Mouse (Mus musculus) heart, adult 2 months (tissue): ENCODE data around the gene Naa16. TPM values are rescaled to one million over a fixed set of nuclear protein-coding genes. Genes with fewer than 3 reads are reported as not detected.

Experiments
- DNase-seq, 2 experiments: peaks; one replicate each; pipeline ENCODE4 v3.0.0; 2021
- H3K27ac ChIP-seq: fragments of 200-600 bp; 2 replicates; pipeline ENCODE4 v1.8.1; 2022
- H3K27me3 ChIP-seq: fragments of 200-500 bp; 2 replicates; pipeline ENCODE4 v1.6.1; 2012; ENCODE audit warnings: mild to moderate bottlenecking, low read length, inconsistent platforms, mixed read lengths; ENCODE audit not compliant: control insufficient read depth, insufficient read depth
- H3K36me3 ChIP-seq: fragments of 200-500 bp; 2 replicates; pipeline ENCODE4 v1.6.1; 2012; ENCODE audit warnings: low read length, inconsistent platforms; ENCODE audit not compliant: control insufficient read depth, insufficient read depth
- H3K4me1 ChIP-seq: fragments of 200-500 bp; 2 replicates; pipeline ENCODE4 v1.6.1; 2011; ENCODE audit warnings: low read length; ENCODE audit not compliant: control insufficient read depth, insufficient read depth
- H3K4me3 ChIP-seq: fragments of 200-600 bp; 2 replicates; pipeline ENCODE4 v1.8.1; 2022
- H3K79me2 ChIP-seq: fragments of 200-500 bp; replicated peaks from 2 replicates; pipeline ENCODE4 v1.6.1; 2012; ENCODE audit warnings: mild to moderate bottlenecking, inconsistent platforms, low read length, moderate library complexity, mixed read lengths; ENCODE audit not compliant: control insufficient read depth, insufficient read depth
- H3K9ac ChIP-seq: fragments of 200-500 bp; 2 replicates; pipeline ENCODE4 v1.6.1; 2012; ENCODE audit warnings: low read depth, mild to moderate bottlenecking, control low read depth, inconsistent platforms, low read length, mixed read lengths
- CTCF ChIP-seq: fragments of 200-600 bp; IDR thresholded peaks from 2 replicates; pipeline ENCODE4 v1.8.1; 2022; ENCODE audit warnings: antibody characterized with exemption, mild to moderate bottlenecking, moderate library complexity
- EP300 ChIP-seq: fragments of 200-500 bp; IDR thresholded peaks from 2 replicates; pipeline ENCODE4 v1.6.1; 2011; ENCODE audit warnings: low read depth, low read length, control low read depth; ENCODE audit not compliant: insufficient read depth
- POLR2A ChIP-seq: fragments of 200-500 bp; IDR thresholded peaks from 2 replicates; pipeline ENCODE4 v1.6.1; 2011; ENCODE audit warnings: mild to moderate bottlenecking, low read depth, low read length, control low read depth; ENCODE audit not compliant: insufficient read depth
- WGBS: fragments of 180-500 bp; shearing (Covaris S2); methylation state at CpG from one replicate; pipeline ENCODE4 v1.1.7; 2018; 5-methylcytosine and 5-hydroxymethylcytosine counted together
- intact Hi-C: fragments of 180-260 bp; cut with DNase I; formaldehyde crosslinking; loops from one replicate; pipeline ENCODE4 v1.15.1; 2025
- polyA plus RNA-seq: library from polyadenylated mRNA; depleted of rRNA; stranded (reverse); fragments of >200 nt; gene quantifications from 2 replicates; pipeline ENCODE4 v1.2.3, GENCODE M21; 2012
- total RNA-seq, 2 experiments: library from RNA; stranded (reverse); gene quantifications; 2 replicates each; pipeline ENCODE4 v1.2.3; 2021

Naa16 gene
- total and polyA plus RNA-seq, 3 experiments: 1.8 to 9.7 (median 7.9) TPM

DNA sequence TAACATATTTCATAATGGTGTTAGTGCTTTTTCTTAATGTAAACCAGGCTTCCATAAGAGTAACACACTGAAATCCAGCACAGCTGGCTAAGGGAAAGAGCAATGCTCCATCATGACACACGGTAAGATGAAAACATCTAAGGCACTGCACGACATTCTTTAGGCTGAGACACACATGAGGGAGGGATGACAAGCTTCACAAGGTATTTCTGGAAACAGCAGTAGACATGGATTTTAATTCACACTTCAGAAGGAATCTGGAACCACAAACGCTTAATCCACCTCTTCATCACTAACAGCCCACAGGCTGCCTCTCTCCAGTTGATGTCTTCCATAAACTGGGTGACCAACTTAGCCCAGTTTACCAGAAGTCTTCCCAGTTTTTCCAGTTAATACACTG lies 44.2 kb downstream of the Naa16 start:
- Histone ChIP-seq H3K4me1 (peaks cover 2% of the 10 kb centered on the region; the same call in 1 of the 2 replicates), H3K36me3 (peaks cover 5% of the 10 kb centered on the region), H3K79me2 (no peaks in the 10 kb centered on the region), H3K27ac (no peak overlapping the region), H3K27me3 (no peaks in the 10 kb centered on the region), H3K4me3 (no peak overlapping the region), H3K9ac (no peak overlapping the region)
- no peak for DNase-seq
- 70% methylated on average over 3 of the region's 3 CpGs for WGBS
- TF ChIP-seq CTCF: no peak
- TF ChIP-seq POLR2A: no peak
- TF ChIP-seq EP300: no peak
- intact Hi-C loops: no loop called here

- 88% methylated on average over 3 of the region's 3 CpGs for WGBS
- H3K36me3 ChIP-seq: peaks cover 9% of the 10 kb centered on the region
These were observed 55.0 kb downstream of the Naa16 start for GRCm38 (mm10) chr14:79335613-79336012.

DNA sequence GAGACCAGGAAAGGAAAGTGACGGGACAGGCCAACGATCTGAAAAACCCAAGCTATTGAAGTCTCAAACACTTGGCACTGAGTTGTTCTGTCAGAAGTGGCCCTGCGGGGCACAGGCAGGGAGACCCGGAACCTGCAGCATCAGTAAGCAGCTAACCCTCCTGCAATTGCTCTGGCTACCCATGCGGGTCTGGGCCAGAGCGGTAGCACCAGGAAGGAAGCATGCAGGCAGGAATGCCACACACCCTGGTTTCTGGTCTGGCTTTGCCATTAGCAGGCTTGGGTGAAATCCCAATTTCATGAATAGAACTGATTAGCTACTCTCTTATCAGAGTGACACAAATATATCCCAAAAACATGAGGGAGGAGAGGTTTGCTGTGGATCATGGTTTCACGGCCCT lies 58.6 kb downstream of the Naa16 start:
- Histone ChIP-seq H3K4me3 (no peak overlapping the region), H3K36me3 (peaks cover 9% of the 10 kb centered on the region), H3K9ac (no peak overlapping the region), H3K4me1 (peaks cover 12% of the 10 kb centered on the region), H3K79me2 (no peaks in the 10 kb centered on the region), H3K27ac (peak overlapping the region; percentile 74), H3K27me3 (no peaks in the 10 kb centered on the region)
- peak; percentile 42 to 49 for DNase-seq
- intact Hi-C loops: no loop called here
- 16% methylated on average over 7 of the region's 7 CpGs for WGBS
- TF ChIP-seq POLR2A (no peak), EP300 (peak; percentile 62; the same call in 1 of the 2 replicates)

More at GRCm38 (mm10) chr14:79335613-79336012, 55.0 kb downstream of the Naa16 start:
- Histone ChIP-seq H3K27me3 (no peaks in the 10 kb centered on the region), H3K4me3 (no peak overlapping the region), H3K79me2 (no peaks in the 10 kb centered on the region), H3K9ac (no peak overlapping the region), H3K4me1 (peaks cover 12% of the 10 kb centered on the region), H3K27ac (no peak overlapping the region)
- TF ChIP-seq CTCF (no peak), EP300 (no peak), POLR2A (no peak)
- intact Hi-C loops: no loop called here
- no peak for DNase-seq

GRCm38 (mm10) chr14:79330944-79331561 lies 59.5 kb downstream of the Naa16 start:
- H3K27ac ChIP-seq: peak overlapping the region; percentile 74
- H3K27me3 ChIP-seq: no peaks in the 10 kb centered on the region
- H3K79me2 ChIP-seq: no peaks in the 10 kb centered on the region
- no peak for DNase-seq
- peak overlapping the region; percentile 21; the same call in 1 of the 2 replicates for H3K9ac ChIP-seq
- 13% methylated on average over 16 of the region's 16 CpGs for WGBS
- H3K36me3 ChIP-seq: peaks cover 9% of the 10 kb centered on the region
- TF ChIP-seq CTCF (no peak), POLR2A (no peak), EP300 (no peak)
- peak overlapping the region; percentile 12; the same call in 1 of the 2 replicates for H3K4me3 ChIP-seq
- intact Hi-C loops: no loop called here
- H3K4me1 ChIP-seq: peaks cover 12% of the 10 kb centered on the region

- WGBS: 22% methylated on average over 5 of the region's 5 CpGs
- no peak for DNase-seq
These were observed 63.5 kb downstream of the Naa16 start for GRCm38 (mm10) chr14:79327033-79327432.

DNA sequence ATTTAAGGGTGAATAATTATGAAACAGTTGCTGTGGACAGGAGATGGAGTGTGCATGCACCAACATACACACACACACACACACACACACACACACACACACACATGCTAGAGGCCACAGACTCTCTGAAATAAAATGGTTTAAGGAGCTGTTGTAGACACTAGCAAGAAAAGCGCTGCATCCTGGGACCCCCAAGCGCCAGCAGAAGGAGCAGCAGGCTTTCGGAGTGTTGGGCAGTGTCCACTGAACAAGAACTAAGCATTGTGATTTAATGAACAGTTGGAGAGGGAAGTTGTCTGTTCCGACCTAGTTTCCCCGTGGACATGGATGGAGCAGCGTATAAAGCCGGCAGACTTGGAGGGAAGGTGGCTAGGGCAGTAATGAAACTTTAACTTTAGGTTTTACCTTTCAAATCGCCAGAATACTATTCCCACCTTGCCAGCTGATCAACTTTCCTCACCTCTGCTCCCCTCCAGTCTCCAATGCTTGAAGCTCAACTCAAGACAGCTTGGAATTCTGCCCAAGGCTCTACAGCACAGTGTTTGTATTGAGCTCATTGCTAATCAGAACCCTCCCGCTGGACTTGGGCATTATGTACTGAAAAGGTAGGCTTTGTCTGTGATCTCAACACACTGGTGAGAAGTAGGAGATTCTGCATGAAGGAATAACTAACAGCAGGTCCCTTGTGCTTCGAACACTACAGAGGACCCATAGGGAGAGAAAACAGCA lies 66.3 kb downstream of the Naa16 start:
- WGBS: 79% methylated on average over 10 of the region's 10 CpGs
- TF ChIP-seq POLR2A (no peak), CTCF (no peak), EP300 (no peak)
- no peak overlapping the region for H3K9ac ChIP-seq
- DNase-seq: no peak
- intact Hi-C loops: loop anchor here (10.0 kb wide), 1 partner anchor 479 kb away; the partner anchor contains the start of gene Vwa8
- H3K27ac ChIP-seq: no peak overlapping the region
- no peaks in the 10 kb centered on the region for H3K36me3 ChIP-seq
- no peaks in the 10 kb centered on the region for H3K27me3 ChIP-seq
- H3K79me2 ChIP-seq: no peaks in the 10 kb centered on the region
- no peak overlapping the region for H3K4me3 ChIP-seq
- H3K4me1 ChIP-seq: no peaks in the 10 kb centered on the region

More at GRCm38 (mm10) chr14:79327033-79327432, 63.5 kb downstream of the Naa16 start:
- peaks cover 5% of the 10 kb centered on the region for H3K4me1 ChIP-seq
- H3K79me2 ChIP-seq: no peaks in the 10 kb centered on the region
- no peak overlapping the region for H3K9ac ChIP-seq
- H3K27ac ChIP-seq: no peak overlapping the region
- H3K27me3 ChIP-seq: no peaks in the 10 kb centered on the region
- no peaks in the 10 kb centered on the region; the same call in 1 of the 2 replicates for H3K36me3 ChIP-seq
- intact Hi-C loops: loop anchor here (2.0 to 10.0 kb wide), 3 partner anchors 202 to 658 kb away; partner anchors contain the start of gene Vwa8
- no peak overlapping the region for H3K4me3 ChIP-seq
- TF ChIP-seq POLR2A (no peak), EP300 (no peak), CTCF (peak; percentile 86)
